Mouse (Mus musculus) embryonic facial prominence, embryonic 13.5 days (tissue): ENCODE measurements around the gene Fam149a. TPM values are rescaled to one million over a fixed set of nuclear protein-coding genes. Genes with fewer than 3 reads are reported as not detected.

Experiments used
- ATAC-seq: fragments of 200-750 bp; cut with Nextera tagmentation; 2 replicates; pipeline ENCODE4 v1.8.0; 2017; ENCODE audit warnings: low read depth; ENCODE audit not compliant: insufficient number of reproducible peaks, insufficient read depth, low FRiP score, low TSS enrichment
- H3K27ac ChIP-seq: fragments of 300-500 bp; sonication (generic); 2 replicates; pipeline ENCODE4 v1.5.1; 2015; ENCODE audit warnings: moderate library complexity, mild to moderate bottlenecking, inconsistent platforms
- H3K27me3 ChIP-seq: fragments of 300-500 bp; sonication (generic); 2 replicates; pipeline ENCODE4 v1.6.1; 2015; ENCODE audit warnings: mild to moderate bottlenecking, inconsistent platforms
- H3K36me3 ChIP-seq: fragments of 300-500 bp; sonication (generic); 2 replicates; pipeline ENCODE4 v1.6.1; 2015; ENCODE audit warnings: mild to moderate bottlenecking, inconsistent platforms
- H3K4me1 ChIP-seq: fragments of 300-500 bp; sonication (generic); 2 replicates; pipeline ENCODE4 v1.6.1; 2015; ENCODE audit warnings: inconsistent platforms
- H3K4me2 ChIP-seq: fragments of 300-500 bp; sonication (generic); 2 replicates; pipeline ENCODE4 v1.6.1; 2015; ENCODE audit warnings: moderate library complexity, mild to moderate bottlenecking, inconsistent platforms
- H3K4me3 ChIP-seq: fragments of 300-500 bp; sonication (generic); 2 replicates; pipeline ENCODE4 v1.5.1; 2015; ENCODE audit warnings: mild to moderate bottlenecking, inconsistent platforms
- H3K9ac ChIP-seq: fragments of 300-500 bp; sonication (generic); 2 replicates; pipeline ENCODE4 v1.6.1; 2015; ENCODE audit warnings: mild to moderate bottlenecking, inconsistent platforms
- H3K9me3 ChIP-seq: fragments of 300-500 bp; sonication (generic); 2 replicates; pipeline ENCODE4 v1.6.1; 2016; ENCODE audit warnings: inconsistent platforms
- WGBS: fragments of 180-500 bp; shearing (Covaris S2); methylation state at CpG from one replicate; pipeline ENCODE4 v1.1.7; 2015; ENCODE audit warnings: mixed read lengths; 5-methylcytosine and 5-hydroxymethylcytosine counted together
- polyA plus RNA-seq: library from polyadenylated mRNA; unstranded; fragments of >200 nt; fragmentation: Nextera tagmentation; extraction: Ambion mirVana; gene quantifications from 2 replicates; pipeline ENCODE4 v1.2.1, GENCODE M21; 2015

The Fam149a gene
- polyA plus RNA-seq, 1 experiment from 2014 or later, result 8.3 TPM

DNA sequence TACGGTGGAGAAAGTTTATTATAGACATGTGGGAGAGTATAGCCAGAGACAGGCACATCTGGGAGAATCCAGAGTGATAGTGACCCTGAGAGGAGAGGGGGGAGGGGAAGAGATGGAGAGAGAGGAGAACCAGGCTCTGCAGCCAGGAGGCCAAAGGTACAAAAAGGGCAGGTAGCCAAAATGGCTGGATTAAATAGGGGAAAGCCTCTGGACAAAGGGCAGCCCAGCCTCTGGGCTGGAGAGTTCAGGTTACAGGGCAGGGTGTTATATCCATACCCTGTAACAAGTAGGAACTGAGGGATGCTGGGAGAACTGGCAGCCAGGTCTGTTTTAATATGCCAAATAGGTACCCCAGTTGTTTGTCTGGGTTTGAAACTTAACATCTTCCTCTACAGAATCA is 18.9 kb downstream of the Fam149a start:
- H3K4me1 ChIP-seq, result no peaks in the 10 kb centered on the region; the same call in 1 of the 2 replicates
- H3K9ac ChIP-seq, result no peak overlapping the region
- no peaks in the 10 kb centered on the region for H3K9me3 ChIP-seq
- no peak overlapping the region for H3K4me3 ChIP-seq
- H3K27ac ChIP-seq, result no peak overlapping the region
- no peak overlapping the region for H3K4me2 ChIP-seq
- ATAC-seq, result no peak
- WGBS, result 43% methylated on average over 1 of the region's 1 CpGs
- no peaks in the 10 kb centered on the region for H3K36me3 ChIP-seq
- H3K27me3 ChIP-seq, result no peaks in the 10 kb centered on the region

DNA sequence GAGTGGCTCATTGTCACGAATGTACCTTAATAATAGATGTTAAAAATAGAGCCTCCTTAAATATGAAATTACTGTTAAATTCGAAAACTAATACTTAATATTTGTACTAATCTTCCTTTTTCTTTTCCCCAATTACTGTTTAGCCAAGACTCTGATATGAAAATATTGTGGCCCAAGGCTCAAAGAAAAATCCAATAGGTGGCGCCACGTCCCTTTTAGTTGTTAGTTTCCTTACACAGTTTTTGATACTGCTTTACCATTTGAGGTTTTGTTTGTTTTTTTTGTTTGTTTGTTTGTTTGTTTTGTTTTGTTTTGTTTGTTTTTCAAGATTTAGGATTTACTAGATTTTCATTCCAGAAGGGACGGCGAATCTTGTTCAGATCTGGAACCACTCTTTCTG is 19.8 kb downstream of the Fam149a start:
- Histone ChIP-seq H3K4me1 (peaks cover 6% of the 10 kb centered on the region), H3K9me3 (no peaks in the 10 kb centered on the region), H3K4me3 (no peak overlapping the region), H3K27me3 (no peaks in the 10 kb centered on the region), H3K4me2 (no peak overlapping the region), H3K9ac (no peak overlapping the region), H3K27ac (no peak overlapping the region), H3K36me3 (no peaks in the 10 kb centered on the region)
- WGBS, result 59% methylated on average over 6 of the region's 6 CpGs
- no peak for ATAC-seq

DNA sequence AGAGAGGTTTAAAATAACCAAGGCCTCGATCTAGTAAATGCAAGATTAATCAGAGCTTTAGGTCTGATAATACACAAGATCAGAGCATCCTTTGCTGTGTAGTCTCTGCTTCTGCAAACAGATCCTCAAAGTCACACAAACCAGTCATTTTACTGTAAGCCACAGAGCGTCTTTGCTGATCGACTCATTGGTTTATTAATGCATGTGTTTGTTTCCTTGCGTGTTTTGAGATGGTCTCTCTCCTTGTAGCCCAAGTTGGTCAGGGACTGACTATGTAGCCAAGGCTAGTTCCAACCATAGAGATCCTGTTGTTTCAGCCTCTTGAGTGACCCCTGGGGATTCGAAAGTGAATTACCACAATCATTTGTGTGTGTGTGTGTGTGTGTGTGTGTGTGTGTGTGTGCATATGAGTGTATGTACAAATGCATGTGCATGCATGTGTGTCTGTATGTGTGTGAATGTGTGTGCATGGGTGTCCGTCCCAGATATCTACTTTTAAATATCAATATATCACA is 22.9 kb downstream of the Fam149a start:
- H3K9ac ChIP-seq, result peak overlapping the region; percentile 79; the same call in 1 of the 2 replicates

DNA sequence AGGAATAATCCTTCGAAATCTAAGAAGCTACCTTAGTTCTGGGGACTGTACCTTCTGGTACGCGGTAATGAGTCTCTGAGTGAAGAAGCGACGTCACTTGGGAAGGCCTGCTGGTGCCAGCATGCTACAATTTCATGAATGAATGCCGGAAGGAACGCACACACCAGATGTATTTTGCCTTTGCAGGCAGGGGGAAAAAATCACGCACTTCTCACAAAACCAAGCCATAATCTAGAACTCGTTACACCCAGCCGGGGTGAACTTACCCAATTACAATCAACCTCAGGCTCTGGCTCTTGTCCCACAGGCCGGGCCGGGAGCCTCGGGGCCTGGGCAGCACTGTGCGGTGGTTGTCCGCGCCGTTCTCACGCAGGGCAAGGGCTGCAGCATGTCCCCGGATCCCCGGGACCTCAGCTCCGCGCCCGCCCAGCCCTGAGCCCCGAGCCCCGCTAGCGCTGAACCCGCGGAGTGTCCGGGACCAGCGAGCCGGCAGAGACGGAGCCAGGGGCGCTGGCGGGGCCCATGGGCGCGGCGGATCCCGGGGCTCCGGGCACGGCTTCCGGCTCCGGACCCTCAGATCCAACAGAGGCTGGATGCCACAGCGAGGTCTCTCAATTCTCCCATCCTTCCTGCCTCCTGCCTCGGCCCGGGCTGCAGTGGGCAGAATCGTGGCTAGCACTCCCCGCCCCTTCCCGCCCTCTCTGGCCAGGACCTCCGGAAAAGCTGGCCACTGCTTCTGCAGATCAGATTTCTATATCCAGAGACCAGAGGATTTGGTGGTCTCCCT is 23.8 kb downstream of the Fam149a start:
- Histone ChIP-seq H3K36me3 (no peaks in the 10 kb centered on the region), H3K27ac (peak overlapping the region; percentile 57), H3K4me1 (peaks cover 6% of the 10 kb centered on the region), H3K9me3 (no peaks in the 10 kb centered on the region), H3K27me3 (no peaks in the 10 kb centered on the region), H3K4me3 (peak overlapping the region; percentile 62), H3K9ac (peak overlapping the region; percentile 79), H3K4me2 (peak overlapping the region; percentile 86)
- 2% methylated on average over 49 of the region's 49 CpGs for WGBS
- ATAC-seq, result peak; percentile 68; the same call in 1 of the 2 replicates

More for the DNA sequence above, 22.9 kb downstream of the Fam149a start:
- Histone ChIP-seq H3K27me3 (no peaks in the 10 kb centered on the region), H3K4me3 (peak overlapping the region; percentile 62), H3K4me2 (peak overlapping the region; percentile 86), H3K4me1 (peaks cover 6% of the 10 kb centered on the region), H3K27ac (no peak overlapping the region), H3K9me3 (no peaks in the 10 kb centered on the region), H3K36me3 (no peaks in the 10 kb centered on the region)
- ATAC-seq, result no peak
- WGBS, result 74% methylated on average over 6 of the region's 6 CpGs

DNA sequence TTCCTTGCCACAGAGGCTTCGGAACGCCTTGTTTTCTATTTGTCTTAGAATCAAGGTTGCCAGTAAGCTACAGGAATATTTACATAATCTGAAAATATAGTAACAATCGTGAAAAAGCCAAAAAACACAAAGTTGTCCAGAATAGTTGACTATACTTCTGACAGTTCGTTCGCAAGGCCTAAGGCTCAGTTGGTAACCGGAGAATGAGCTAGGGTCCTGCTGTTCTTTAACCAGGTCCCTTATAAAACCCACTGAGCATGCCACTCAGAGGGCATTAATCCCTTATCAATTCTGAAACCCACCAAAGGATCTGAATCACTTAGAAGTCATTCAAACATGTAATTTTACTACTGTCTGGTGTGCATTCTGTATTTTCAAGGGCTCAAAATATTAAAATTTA is 26.3 kb downstream of the Fam149a start:
- no peaks in the 10 kb centered on the region for H3K27me3 ChIP-seq
- peaks cover 6% of the 10 kb centered on the region for H3K4me1 ChIP-seq
- no peaks in the 10 kb centered on the region for H3K9me3 ChIP-seq
- no peak overlapping the region for H3K9ac ChIP-seq
- ATAC-seq, result no peak
- WGBS, result 83% methylated on average over 6 of the region's 6 CpGs
- H3K36me3 ChIP-seq, result peaks cover 3% of the 10 kb centered on the region; the same call in 1 of the 2 replicates
- no peak overlapping the region for H3K27ac ChIP-seq
- H3K4me3 ChIP-seq, result no peak overlapping the region
- H3K4me2 ChIP-seq, result no peak overlapping the region

DNA sequence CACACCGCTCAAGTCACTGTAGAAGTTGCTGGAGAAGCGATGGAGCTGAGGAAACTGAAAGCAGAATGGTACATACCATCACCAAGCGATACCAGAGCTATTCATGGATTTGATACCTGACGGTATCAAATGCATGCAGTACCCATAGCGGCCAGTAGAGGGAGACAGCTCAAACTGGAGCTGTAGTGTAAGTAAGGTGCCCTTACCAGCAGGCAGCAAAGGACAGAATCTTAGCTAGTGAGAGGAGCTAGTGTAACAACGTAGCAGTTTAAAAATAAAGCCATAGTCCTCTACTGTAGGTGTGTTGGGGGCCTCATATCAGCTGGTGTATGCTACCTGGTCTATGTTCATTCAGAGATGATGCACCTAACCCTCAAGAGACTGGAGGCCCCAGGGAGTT is 37.1 kb downstream of the Fam149a start:
- Histone ChIP-seq H3K27me3 (no peaks in the 10 kb centered on the region), H3K27ac (no peak overlapping the region), H3K9ac (no peak overlapping the region), H3K4me3 (no peak overlapping the region), H3K4me2 (no peak overlapping the region), H3K9me3 (no peaks in the 10 kb centered on the region), H3K4me1 (no peaks in the 10 kb centered on the region), H3K36me3 (peaks cover 14% of the 10 kb centered on the region; the same call in 1 of the 2 replicates)
- ATAC-seq, result no peak
- 19% methylated on average over 6 of the region's 6 CpGs for WGBS

DNA sequence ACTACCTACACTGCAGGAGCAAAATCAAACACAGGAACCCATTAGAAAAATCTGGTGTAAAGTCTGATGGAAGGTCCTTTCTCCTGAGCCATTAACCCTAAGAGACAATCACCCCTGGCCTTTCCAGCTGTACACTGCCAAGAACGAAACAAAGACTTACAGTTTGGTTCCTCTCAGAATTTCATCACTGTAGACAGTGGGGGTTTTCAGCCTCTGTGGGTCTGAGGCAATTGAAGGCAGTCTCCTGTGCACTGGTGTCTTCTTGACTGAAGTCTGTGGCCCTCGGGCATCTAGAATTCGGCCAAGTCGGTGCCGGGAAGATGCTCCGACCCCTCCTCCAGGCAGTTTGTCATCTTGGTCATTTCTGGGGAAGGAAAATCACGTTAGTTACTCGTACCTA is 37.8 kb downstream of the Fam149a start:
- no peaks in the 10 kb centered on the region for H3K4me1 ChIP-seq
- H3K4me3 ChIP-seq, result no peak overlapping the region
- no peak overlapping the region for H3K9ac ChIP-seq
- H3K4me2 ChIP-seq, result no peak overlapping the region
- 89% methylated on average over 8 of the region's 8 CpGs for WGBS
- no peaks in the 10 kb centered on the region for H3K27me3 ChIP-seq
- peaks cover 14% of the 10 kb centered on the region; the same call in 1 of the 2 replicates for H3K36me3 ChIP-seq
- no peaks in the 10 kb centered on the region for H3K9me3 ChIP-seq
- no peak for ATAC-seq
- no peak overlapping the region for H3K27ac ChIP-seq

DNA sequence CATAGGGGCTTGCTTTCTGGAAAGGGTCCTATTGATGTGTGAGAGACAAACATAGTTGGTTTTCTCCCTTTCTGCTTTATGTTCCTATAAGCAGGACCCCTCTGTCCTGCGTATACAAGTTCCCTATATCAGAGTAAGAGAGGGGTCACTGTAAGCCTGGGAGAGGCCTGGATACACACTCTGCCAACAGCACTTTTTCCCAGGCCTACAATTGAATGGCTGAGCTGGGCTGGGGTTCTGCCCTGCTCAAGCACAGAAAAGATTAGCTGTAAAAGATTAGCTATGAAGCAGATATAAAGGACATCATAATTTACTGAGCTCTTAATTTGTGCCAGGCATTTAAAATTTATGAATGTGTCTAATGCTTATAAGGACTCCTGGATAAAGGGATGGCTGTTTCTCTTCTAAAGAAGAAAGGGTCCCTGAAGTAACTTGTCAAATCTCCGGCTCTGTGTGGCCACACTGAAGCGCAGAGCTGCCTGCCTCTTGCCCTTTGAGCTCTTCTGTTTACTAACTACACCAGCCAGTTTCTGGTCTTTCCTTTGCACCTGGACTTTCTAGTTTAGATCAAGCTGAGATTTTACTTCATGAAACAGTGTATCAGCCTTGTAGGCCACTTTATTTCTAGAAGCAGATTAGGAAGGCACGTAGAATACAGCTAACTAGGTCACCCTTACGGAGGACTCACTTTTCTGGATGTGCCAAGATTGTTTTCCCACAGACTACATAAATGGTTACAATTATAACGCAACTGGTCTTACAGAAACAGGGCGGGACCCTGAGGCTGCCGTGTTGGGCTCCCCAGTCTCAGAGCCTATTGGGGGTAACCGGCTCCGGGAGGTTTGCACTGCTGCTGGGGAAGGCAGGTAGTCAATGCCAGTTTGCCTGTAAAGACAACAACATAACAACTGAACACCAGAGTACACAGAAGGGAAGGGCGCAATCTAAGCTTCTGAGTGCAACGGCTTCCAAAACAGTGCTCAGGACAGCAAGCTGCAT is 40.2 kb downstream of the Fam149a start:
- H3K4me1 ChIP-seq, result no peaks in the 10 kb centered on the region
- no peak overlapping the region for H3K27ac ChIP-seq
- H3K9ac ChIP-seq, result no peak overlapping the region
- ATAC-seq, result no peak
- H3K27me3 ChIP-seq, result no peaks in the 10 kb centered on the region
- H3K4me3 ChIP-seq, result no peak overlapping the region
- H3K4me2 ChIP-seq, result no peak overlapping the region
- H3K9me3 ChIP-seq, result no peaks in the 10 kb centered on the region
- H3K36me3 ChIP-seq, result 0 out of 2 replicates have a peak, but pooled peaks cover 4% of the 10 kb centered on the region
- whole genome bisulfite sequencing, result 89% methylated on average over 12 of the region's 12 CpGs

DNA sequence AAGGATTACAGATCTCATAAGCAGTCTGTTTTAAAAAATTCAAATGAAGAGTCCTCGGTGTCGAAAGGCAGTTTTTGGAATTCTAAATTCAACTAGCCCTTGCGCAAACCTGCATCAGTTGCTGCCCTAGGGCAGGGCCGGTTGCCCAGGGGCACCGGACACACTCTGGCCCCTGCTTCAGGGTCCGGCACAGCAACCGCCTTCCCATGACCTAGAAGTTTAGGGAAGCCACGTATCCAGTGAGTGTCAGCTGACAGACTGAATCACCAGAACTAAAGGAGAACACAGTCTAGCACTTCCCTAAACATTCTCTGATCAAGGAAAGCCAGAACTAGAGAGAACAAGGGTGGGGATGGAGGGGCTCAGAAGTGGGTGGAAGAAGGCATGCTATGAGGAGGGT is 48.6 kb downstream of the Fam149a start:
- Histone ChIP-seq H3K27me3 (0 out of 2 replicates have a peak, but pooled peaks cover 5% of the 10 kb centered on the region), H3K9ac (peak overlapping the region; percentile 75), H3K27ac (no peak overlapping the region), H3K4me3 (peak overlapping the region; percentile 66), H3K4me1 (peaks cover 7% of the 10 kb centered on the region), H3K4me2 (peak overlapping the region; percentile 88), H3K9me3 (no peaks in the 10 kb centered on the region), H3K36me3 (no peaks in the 10 kb centered on the region)
- WGBS, result 2% methylated on average over 8 of the region's 8 CpGs
- no peak for ATAC-seq

DNA sequence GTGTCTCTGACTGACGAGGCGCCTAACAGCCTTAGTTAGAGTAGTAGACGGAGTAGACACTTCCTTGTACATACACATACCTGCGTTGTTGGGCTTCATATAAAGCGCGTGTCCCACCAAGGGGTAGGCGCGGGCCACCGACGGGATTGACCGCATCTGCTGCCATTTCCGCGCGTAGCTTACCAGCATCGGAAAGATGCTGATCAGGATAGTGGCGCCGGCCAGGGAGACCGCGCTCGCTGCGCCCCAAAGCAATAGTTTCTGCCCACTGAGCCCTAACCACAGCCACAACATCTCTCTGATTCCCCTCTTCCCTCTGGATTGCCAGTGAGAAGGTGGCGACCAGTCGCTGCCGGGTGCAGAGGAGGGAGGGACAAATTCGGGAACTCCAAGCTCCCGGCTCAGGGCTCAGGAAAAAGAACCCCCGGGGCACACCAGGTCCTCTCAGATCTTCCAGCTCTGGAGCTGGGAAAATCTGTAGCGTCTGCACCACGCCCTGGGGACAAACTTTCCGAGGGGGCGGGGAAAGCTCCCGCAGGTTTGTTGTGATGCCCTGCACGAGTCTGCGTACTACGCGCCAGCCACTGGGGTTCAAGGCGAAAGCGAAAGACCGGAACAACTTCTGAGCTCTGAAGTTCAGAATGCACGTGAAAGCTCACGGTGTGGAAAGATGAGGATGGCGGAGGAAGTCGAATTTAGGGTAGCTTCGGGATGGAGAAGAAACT is 49.2 kb downstream of the Fam149a start, which contains the start of gene Cyp4v3:
Cyp4v3 (minus strand) TSS at position 532 of the 725 bp plus-strand sequence.
- Histone ChIP-seq H3K27ac (0 out of 2 replicates have a peak within 1 kb of the TSS, but pooled peaks have one; percentile 51), H3K9me3 (no peaks in the 10 kb centered on the region), H3K27me3 (0 out of 2 replicates have a peak, but pooled peaks cover 5% of the 10 kb centered on the region), H3K4me2 (peak within 1 kb of the TSS; percentile 88), H3K36me3 (no peaks in the 10 kb centered on the region), H3K4me3 (peak within 1 kb of the TSS; percentile 66), H3K9ac (peak within 1 kb of the TSS; percentile 75), H3K4me1 (peaks cover 7% of the 10 kb centered on the region)
- under 1% methylated on average over 44 of the region's 44 CpGs for WGBS
- ATAC-seq, result peak; percentile 72
